Mouse (Mus musculus) megakaryocyte, embryonic 14.5 days (primary cell): Measurements from ENCODE around the gene Sftpa1.

Experiments
- FLI1 ChIP-seq: IDR thresholded peaks from 2 replicates; pipeline ENCODE4 v1.6.1; 2012; ENCODE audit warnings: low read length, inconsistent platforms, mixed read lengths
- GATA1 ChIP-seq: IDR thresholded peaks from 3 replicates; pipeline ENCODE4 v1.6.1; 2012; ENCODE audit warnings: mixed read lengths, low read length, inconsistent platforms, borderline replicate concordance

GRCm38 (mm10) chr14:41082408-41082807, 49.2 kb upstream of the Sftpa1 start:
- TF ChIP-seq GATA1 = no peak
- no peak for TF ChIP-seq FLI1
